Mouse (Mus musculus): ENCODE data around the gene Ndufa10.

DNA sequence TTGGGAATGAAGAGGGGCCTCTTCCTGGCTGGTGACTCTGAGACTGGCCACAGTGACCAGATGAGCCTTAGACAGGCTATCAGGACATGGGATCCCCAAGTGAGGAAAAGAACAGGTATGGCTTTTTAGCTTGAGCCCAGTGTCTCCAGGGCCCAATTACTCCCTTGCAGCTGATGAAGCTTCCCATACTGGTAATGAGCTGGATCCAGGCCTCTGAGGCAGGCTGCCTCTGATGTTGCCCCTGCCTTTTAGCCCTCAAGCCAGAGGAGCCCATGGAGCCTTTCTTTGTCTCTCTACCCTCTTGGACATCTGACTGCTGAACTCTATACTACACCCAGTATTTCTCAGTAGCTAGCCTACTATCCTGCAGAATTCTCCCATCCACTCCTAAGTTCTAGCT, 11.4 kb upstream of the Ndufa10 start, which contains the start of gene Olfr1416:
- TF ChIP-seq CTCF (IDR thresholded peaks at IDR 0.05; ENCODE audit: extremely low read depth, insufficient read depth, low read length) (no peak), POLR2A (IDR thresholded peaks at IDR 0.05; ENCODE audit: extremely low read depth, insufficient read depth, low read length) (no peak)
